Mouse (Mus musculus): ENCODE results near the gene Snapc4. TPM values are rescaled to one million over a fixed set of nuclear protein-coding genes. Genes with fewer than 3 reads are reported as not detected.
A peak's percentile ranks its signal among the peaks of the same experiment; 100 is the strongest.

Gene Snapc4
- polyA plus RNA-seq, 1 experiment from 2014 or later: 36.9 TPM

- H3K27me3 ChIP-seq: no peaks in the 10 kb centered on the region
- peak overlapping the region; percentile 91 for H3K4me2 ChIP-seq (replicated peaks)
- peak overlapping the region; percentile 60 for H3K27ac ChIP-seq (replicated peaks)
- 2% methylated on average over 36 of the region's 36 CpGs for WGBS
- peak; percentile 57 for ATAC-seq (ENCODE audit: low FRiP score, low read depth)
- H3K9ac ChIP-seq (replicated peaks): peak overlapping the region; percentile 95
- H3K4me3 ChIP-seq: peak overlapping the region; percentile 84
- no peaks in the 10 kb centered on the region for H3K9me3 ChIP-seq
- H3K36me3 ChIP-seq: peaks cover 30% of the 10 kb centered on the region
- peaks cover 28% of the 10 kb centered on the region for H3K4me1 ChIP-seq
Measured at GRCm38 (mm10) chr2:26352291-26352910, 28.1 kb downstream of the Snapc4 start.

- Histone ChIP-seq H3K9me3 (no peaks in the 10 kb centered on the region), H3K27ac (replicated peaks) (peak within 1 kb of the TSS; percentile 81), H3K36me3 (peaks cover 37% of the 10 kb centered on the region), H3K9ac (replicated peaks) (peak within 1 kb of the TSS; percentile 95), H3K4me2 (replicated peaks) (peak within 1 kb of the TSS; percentile 91), H3K27me3 (no peaks in the 10 kb centered on the region), H3K4me3 (peak within 1 kb of the TSS; percentile 84), H3K4me1 (peaks cover 28% of the 10 kb centered on the region)
- peak; percentile 77 for ATAC-seq (ENCODE audit: low FRiP score, low read depth)
- WGBS: 2% methylated on average over 62 of the region's 62 CpGs
Measured at GRCm38 (mm10) chr2:26351358-26352290, 28.8 kb downstream of the Snapc4 start, which contains the start of gene Dnlz. Gene Dnlz (minus strand): TSS chr2:26352110.

GRCm38 (mm10) chr2:26348241-26348640, 32.2 kb downstream of the Snapc4 start:
- no peak overlapping the region; the same call in 1 of the 2 replicates for H3K27ac ChIP-seq (replicated peaks)

GRCm38 (mm10) chr2:26342609-26343490, 37.6 kb downstream of the Snapc4 start:
- no peaks in the 10 kb centered on the region for H3K9me3 ChIP-seq
- peak overlapping the region; percentile 30; the same call in 1 of the 2 replicates for H3K27ac ChIP-seq (replicated peaks)
- no peaks in the 10 kb centered on the region for H3K4me1 ChIP-seq
- H3K27me3 ChIP-seq: no peaks in the 10 kb centered on the region
- H3K9ac ChIP-seq (replicated peaks): no peak overlapping the region
- no peak overlapping the region for H3K4me3 ChIP-seq
- peaks cover 94% of the 10 kb centered on the region for H3K36me3 ChIP-seq
- WGBS: 79% methylated on average over 11 of the region's 11 CpGs
- ATAC-seq (ENCODE audit: low FRiP score, low read depth): no peak
- no peak overlapping the region for H3K4me2 ChIP-seq (replicated peaks)

More at GRCm38 (mm10) chr2:26348241-26348640, 32.2 kb downstream of the Snapc4 start:
- no peaks in the 10 kb centered on the region for H3K27me3 ChIP-seq
- H3K9me3 ChIP-seq: no peaks in the 10 kb centered on the region
- 77% methylated on average over 6 of the region's 6 CpGs for WGBS
- H3K4me1 ChIP-seq: peaks cover 23% of the 10 kb centered on the region
- no peak overlapping the region for H3K4me2 ChIP-seq (replicated peaks)
- no peak overlapping the region for H3K4me3 ChIP-seq
- H3K9ac ChIP-seq (replicated peaks): no peak overlapping the region
- H3K36me3 ChIP-seq: peaks cover 71% of the 10 kb centered on the region
- ATAC-seq (ENCODE audit: low FRiP score, low read depth): no peak

GRCm38 (mm10) chr2:26342044-26342443, 38.4 kb downstream of the Snapc4 start:
- WGBS: 91% methylated on average over 10 of the region's 10 CpGs
- Histone ChIP-seq H3K27ac (replicated peaks) (peak overlapping the region; percentile 30; the same call in 1 of the 2 replicates), H3K4me2 (replicated peaks) (no peak overlapping the region), H3K9me3 (no peaks in the 10 kb centered on the region), H3K4me3 (no peak overlapping the region), H3K9ac (replicated peaks) (no peak overlapping the region), H3K4me1 (no peaks in the 10 kb centered on the region), H3K36me3 (peaks cover 86% of the 10 kb centered on the region), H3K27me3 (no peaks in the 10 kb centered on the region)
- no peak for ATAC-seq (ENCODE audit: low FRiP score, low read depth)

GRCm38 (mm10) chr2:26341510-26341981, 38.9 kb downstream of the Snapc4 start:
- Histone ChIP-seq H3K9ac (replicated peaks) (no peak overlapping the region), H3K4me1 (no peaks in the 10 kb centered on the region), H3K4me2 (replicated peaks) (no peak overlapping the region), H3K36me3 (peaks cover 81% of the 10 kb centered on the region), H3K27ac (replicated peaks) (no peak overlapping the region), H3K4me3 (no peak overlapping the region), H3K27me3 (no peaks in the 10 kb centered on the region), H3K9me3 (no peaks in the 10 kb centered on the region)
- 93% methylated on average over 2 of the region's 2 CpGs for WGBS
- ATAC-seq (ENCODE audit: low FRiP score, low read depth): no peak

GRCm38 (mm10) chr2:26339204-26339551, 41.3 kb downstream of the Snapc4 start:
- Histone ChIP-seq H3K9me3 (no peaks in the 10 kb centered on the region), H3K36me3 (peaks cover 57% of the 10 kb centered on the region)
- WGBS: 87% methylated on average over 5 of the region's 5 CpGs

GRCm38 (mm10) chr2:26338302-26339203, 41.9 kb downstream of the Snapc4 start:
- Histone ChIP-seq H3K9ac (replicated peaks) (no peak overlapping the region), H3K4me2 (replicated peaks) (no peak overlapping the region), H3K4me1 (no peaks in the 10 kb centered on the region), H3K27ac (replicated peaks) (no peak overlapping the region), H3K9me3 (no peaks in the 10 kb centered on the region), H3K36me3 (peaks cover 51% of the 10 kb centered on the region), H3K27me3 (no peaks in the 10 kb centered on the region), H3K4me3 (no peak overlapping the region)
- WGBS: 82% methylated on average over 9 of the region's 13 CpGs
- no peak for ATAC-seq (ENCODE audit: low FRiP score, low read depth)

More at GRCm38 (mm10) chr2:26339204-26339551, 41.3 kb downstream of the Snapc4 start:
- H3K4me3 ChIP-seq: no peak overlapping the region
- H3K27me3 ChIP-seq: no peaks in the 10 kb centered on the region
- no peaks in the 10 kb centered on the region for H3K4me1 ChIP-seq
- no peak overlapping the region for H3K27ac ChIP-seq (replicated peaks)
- no peak for ATAC-seq (ENCODE audit: low FRiP score, low read depth)
- H3K4me2 ChIP-seq (replicated peaks): no peak overlapping the region
- H3K9ac ChIP-seq (replicated peaks): no peak overlapping the region

- H3K36me3 ChIP-seq: peaks cover 61% of the 10 kb centered on the region
- H3K4me3 ChIP-seq: no peak overlapping the region
- H3K4me1 ChIP-seq: no peaks in the 10 kb centered on the region
- H3K27ac ChIP-seq (replicated peaks): 0 out of 2 replicates have a peak overlapping the region, but pooled peaks have one; percentile 10
- no peaks in the 10 kb centered on the region for H3K9me3 ChIP-seq
- H3K9ac ChIP-seq (replicated peaks): no peak overlapping the region
- no peak for ATAC-seq (ENCODE audit: low FRiP score, low read depth)
- WGBS: 79% methylated on average over 6 of the region's 6 CpGs
- no peak overlapping the region for H3K4me2 ChIP-seq (replicated peaks)
- no peaks in the 10 kb centered on the region for H3K27me3 ChIP-seq
Measured at GRCm38 (mm10) chr2:26330702-26331101, 49.8 kb downstream of the Snapc4 start.

GRCm38 (mm10) chr2:26330056-26330468, 50.4 kb downstream of the Snapc4 start:
- no peaks in the 10 kb centered on the region for H3K9me3 ChIP-seq
- 81% methylated on average over 4 of the region's 4 CpGs for WGBS
- peaks cover 67% of the 10 kb centered on the region for H3K36me3 ChIP-seq
- no peaks in the 10 kb centered on the region for H3K27me3 ChIP-seq
- ATAC-seq (ENCODE audit: low FRiP score, low read depth): 0 out of 2 replicates have a peak, but pooled peaks have one; percentile 24
- peak overlapping the region; percentile 15; the same call in 1 of the 2 replicates for H3K27ac ChIP-seq (replicated peaks)
- H3K4me2 ChIP-seq (replicated peaks): no peak overlapping the region
- no peaks in the 10 kb centered on the region for H3K4me1 ChIP-seq
- no peak overlapping the region for H3K4me3 ChIP-seq
- H3K9ac ChIP-seq (replicated peaks): no peak overlapping the region

All from midbrain, embryonic 12.5 days (tissue).